Mouse (Mus musculus) naive thymus-derived CD4-positive, alpha-beta T cell, adult 5 months (primary cell): ENCODE results near the gene Mphosph6. TPM values are rescaled to one million over a fixed set of nuclear protein-coding genes. Genes with fewer than 3 reads are reported as not detected.

ENCODE experiments used
- polyA plus RNA-seq: library from polyadenylated mRNA; unstranded; fragments of 100-300 nt; shearing (Covaris generic); gene quantifications from one replicate; pipeline ENCODE4 v1.2.1, GENCODE M21; 2017

The Mphosph6 gene
- 21.5 TPM for polyA plus RNA-seq

DNA sequence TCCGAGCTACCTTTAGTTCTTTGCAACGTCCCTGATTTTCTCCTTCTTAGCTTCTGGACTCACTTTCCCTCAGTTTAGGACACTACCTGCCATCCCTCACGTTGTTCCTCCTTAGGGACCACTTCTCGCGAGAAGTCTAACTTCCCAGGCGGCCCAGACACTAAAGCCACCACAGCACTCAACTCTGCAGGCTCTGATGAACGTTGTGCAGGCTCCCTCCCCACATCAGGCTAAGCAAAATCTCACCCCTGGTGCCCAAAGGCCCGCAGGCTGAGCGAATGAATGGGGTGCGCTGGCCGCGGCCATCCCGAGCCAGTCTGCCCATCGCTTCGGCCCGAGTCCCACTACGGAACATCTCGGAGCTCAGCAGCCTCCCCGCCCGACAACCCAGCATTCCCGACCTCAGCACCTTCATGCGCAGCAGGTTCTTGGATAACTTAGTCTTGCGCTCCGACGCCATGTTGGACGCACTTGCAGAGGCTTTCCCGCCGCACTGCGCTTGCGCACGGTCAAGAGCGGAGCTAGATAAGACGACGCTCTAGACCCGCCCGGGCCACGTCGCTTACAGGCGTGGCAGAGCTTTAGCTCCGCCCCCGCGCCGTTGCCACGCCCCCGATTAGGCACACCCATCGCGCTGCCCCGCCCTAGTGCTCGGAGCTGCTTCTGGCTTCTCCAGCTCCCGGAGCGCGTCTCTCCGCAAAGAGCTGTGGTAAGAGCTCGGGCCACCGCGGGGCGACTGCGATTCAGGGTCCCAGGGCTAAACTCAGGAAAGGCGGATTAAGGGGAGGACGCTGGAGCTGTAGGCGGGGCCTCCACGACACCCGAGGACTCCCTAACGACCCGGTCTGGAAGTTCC, at the start of gene Mphosph6:
Mphosph6 (minus strand) TSS at position 501 of the 856 bp plus-strand sequence.

Other genes starting within 250 kb of the Mphosph6 start
- gene Sdr42e1, start 128.3 kb downstream of the Mphosph6 start, polyA plus RNA-seq, result 1.8 TPM
- not detected for gene Hsd17b2, start 100.0 kb downstream of the Mphosph6 start, polyA plus RNA-seq